Mouse (Mus musculus) lung, postnatal 4 days (tissue): ENCODE data around the gene Lgr6.

ENCODE experiments used
- DNase-seq, 2 experiments: peaks; one replicate each; pipeline ENCODE4 v3.0.0; 2021

Lgr6 gene

GRCm38 (mm10) chr1:135011912-135012311 is 93.2 kb downstream of the Lgr6 start:
- DNase-seq = no peak

- no peak for DNase-seq
Observed at GRCm38 (mm10) chr1:135009833-135010232, 95.2 kb downstream of the Lgr6 start.

- DNase-seq = peak in 1 of 2 experiments; percentile 38
Observed at GRCm38 (mm10) chr1:135005696-135006095, 99.4 kb downstream of the Lgr6 start.

- no peak for DNase-seq
Observed at GRCm38 (mm10) chr1:135003346-135003745, 101.7 kb downstream of the Lgr6 start.

- no peak for DNase-seq
Observed at GRCm38 (mm10) chr1:135000527-135000926, 104.5 kb downstream of the Lgr6 start.

- DNase-seq = no peak
Observed at GRCm38 (mm10) chr1:134998231-134998630, 106.8 kb downstream of the Lgr6 start.

- DNase-seq = no peak
Observed at GRCm38 (mm10) chr1:134997568-134997967, 107.5 kb downstream of the Lgr6 start.

- no peak for DNase-seq
Observed at GRCm38 (mm10) chr1:134996471-134996870, 108.6 kb downstream of the Lgr6 start.

GRCm38 (mm10) chr1:134995954-134996353 is 109.1 kb downstream of the Lgr6 start:
- peak in 1 of 2 experiments; percentile 28 for DNase-seq

- DNase-seq = no peak
Observed at GRCm38 (mm10) chr1:134995437-134995836, 109.6 kb downstream of the Lgr6 start.

- DNase-seq = no peak
Observed at GRCm38 (mm10) chr1:134994739-134995138, 110.3 kb downstream of the Lgr6 start.

GRCm38 (mm10) chr1:134992046-134992645 is 112.9 kb downstream of the Lgr6 start:
- no peak for DNase-seq

GRCm38 (mm10) chr1:134989372-134989771 is 115.7 kb downstream of the Lgr6 start:
- DNase-seq = peak; percentile 58 to 83

- DNase-seq = no peak
Observed at GRCm38 (mm10) chr1:134987962-134988341, 117.1 kb downstream of the Lgr6 start.

GRCm38 (mm10) chr1:134987173-134987961 is 117.7 kb downstream of the Lgr6 start:
- DNase-seq = peak; percentile 69 to 78

- DNase-seq = no peak
Observed at GRCm38 (mm10) chr1:134972920-134973319, 132.2 kb downstream of the Lgr6 start.

- DNase-seq = no peak
Observed at GRCm38 (mm10) chr1:134965430-134965829, 139.6 kb downstream of the Lgr6 start.

- peak in 1 of 2 experiments; percentile 19 for DNase-seq
Observed at GRCm38 (mm10) chr1:134962821-134963220, 142.3 kb downstream of the Lgr6 start.

- DNase-seq = peak; percentile 97
Observed at GRCm38 (mm10) chr1:134962053-134962803, 142.8 kb downstream of the Lgr6 start, which contains the start of gene Ube2t. Ube2t (plus strand) TSS chr1:134962565.

- DNase-seq = no peak
Observed at GRCm38 (mm10) chr1:134960634-134961033, 144.4 kb downstream of the Lgr6 start.

GRCm38 (mm10) chr1:134955637-134956176 is 149.4 kb downstream of the Lgr6 start, which contains the start of gene Ppp1r12b:
Ppp1r12b (minus strand) TSS chr1:134955942.
- peak; percentile 94 to 97 for DNase-seq

- no peak for DNase-seq
Observed at GRCm38 (mm10) chr1:134955050-134955636, 149.9 kb downstream of the Lgr6 start.

GRCm38 (mm10) chr1:134949946-134950345 is 155.1 kb downstream of the Lgr6 start:
- no peak for DNase-seq
